Mouse (Mus musculus) intestine, embryonic 16.5 days (tissue): Measurements from ENCODE around the gene Ccnb1ip1. TPM values are rescaled to one million over a fixed set of nuclear protein-coding genes. Genes with fewer than 3 reads are reported as not detected.
"Not testable (repeated sequence)": the region's sequence is repeated elsewhere in the genome, so short reads cannot be mapped to it uniquely, and the experiment has no call there.

Source experiments
- ATAC-seq: fragments of 200-750 bp; cut with Nextera tagmentation; 2 replicates; pipeline ENCODE4 v1.8.0; 2017; ENCODE audit warnings: moderate TSS enrichment, moderate library complexity
- H3K27ac ChIP-seq: fragments of 300-500 bp; sonication (generic); 2 replicates; pipeline ENCODE4 v1.5.1; 2014; ENCODE audit warnings: mild to moderate bottlenecking, low read length
- H3K27me3 ChIP-seq: fragments of 300-500 bp; sonication (generic); replicated peaks from 2 replicates; pipeline ENCODE4 v1.6.1; 2014; ENCODE audit warnings: low read length, control low read depth, mixed read lengths; ENCODE audit not compliant: control insufficient read depth, insufficient read depth
- H3K36me3 ChIP-seq: fragments of 300-500 bp; sonication (generic); 2 replicates; pipeline ENCODE4 v1.6.1; 2014; ENCODE audit warnings: low read length, control low read depth; ENCODE audit not compliant: control insufficient read depth, insufficient read depth
- H3K4me1 ChIP-seq: fragments of 300-500 bp; sonication (generic); 2 replicates; pipeline ENCODE4 v1.6.1; 2014; ENCODE audit warnings: low read length, control low read depth, mixed read lengths; ENCODE audit not compliant: control insufficient read depth, insufficient read depth
- H3K4me2 ChIP-seq: fragments of 300-500 bp; sonication (generic); 2 replicates; pipeline ENCODE4 v1.6.1; 2014; ENCODE audit warnings: low read depth, low read length, control low read depth
- H3K4me3 ChIP-seq: fragments of 300-500 bp; sonication (generic); 2 replicates; pipeline ENCODE4 v1.5.1; 2014; ENCODE audit warnings: mild to moderate bottlenecking, low read length
- H3K9ac ChIP-seq: fragments of 300-500 bp; sonication (generic); 2 replicates; pipeline ENCODE4 v1.6.1; 2014; ENCODE audit warnings: low read depth, low read length
- H3K9me3 ChIP-seq: fragments of 300-500 bp; sonication (generic); 2 replicates; pipeline ENCODE4 v1.6.1; 2016; ENCODE audit warnings: low read length, control low read depth; ENCODE audit not compliant: control insufficient read depth
- WGBS: fragments of 180-500 bp; shearing (Covaris S2); extraction: QIAGEN DNeasy Blood & Tissue Kit; methylation state at CpG from one replicate; pipeline ENCODE4 v1.1.7; 2014; 5-methylcytosine and 5-hydroxymethylcytosine counted together
- polyA plus RNA-seq: library from polyadenylated mRNA; unstranded; fragments of >200 nt; fragmentation: Nextera tagmentation; extraction: Ambion mirVana; gene quantifications from 2 replicates; pipeline ENCODE4 v1.2.1, GENCODE M21; 2015

Gene Ccnb1ip1
- polyA plus RNA-seq, 1 experiment from 2014 or later = not detected

GRCm38 (mm10) chr14:50806469-50806868 lies 1.1 kb downstream of the Ccnb1ip1 start:
- not testable (repeated sequence) for H3K27ac ChIP-seq, H3K4me3 ChIP-seq, H3K9ac ChIP-seq, H3K9me3 ChIP-seq, ATAC-seq, H3K4me1 ChIP-seq, H3K27me3 ChIP-seq, H3K36me3 ChIP-seq
- 0 out of 2 replicates have a peak overlapping the region, but pooled peaks have one; percentile 3 for H3K4me2 ChIP-seq
- 85% methylated on average over 5 of the region's 5 CpGs for WGBS

- H3K9me3 ChIP-seq = no peaks in the 10 kb centered on the region
- H3K4me2 ChIP-seq = no peak overlapping the region
- no peak for ATAC-seq
- H3K4me3 ChIP-seq = no peak overlapping the region
- H3K27me3 ChIP-seq = no peaks in the 10 kb centered on the region
- H3K9ac ChIP-seq = no peak overlapping the region
- H3K36me3 ChIP-seq = no peaks in the 10 kb centered on the region
- no peak overlapping the region for H3K27ac ChIP-seq
- WGBS = 61% methylated on average over 13 of the region's 13 CpGs
- H3K4me1 ChIP-seq = no peaks in the 10 kb centered on the region
Observed at GRCm38 (mm10) chr14:50804683-50805082, 2.8 kb downstream of the Ccnb1ip1 start.

- Histone ChIP-seq H3K36me3 (no peaks in the 10 kb centered on the region), H3K4me3 (no peak overlapping the region), H3K9me3 (no peaks in the 10 kb centered on the region), H3K4me2 (no peak overlapping the region), H3K27ac (no peak overlapping the region), H3K27me3 (no peaks in the 10 kb centered on the region), H3K9ac (no peak overlapping the region), H3K4me1 (no peaks in the 10 kb centered on the region)
- 61% methylated on average over 4 of the region's 4 CpGs for WGBS
- no peak for ATAC-seq
Observed at GRCm38 (mm10) chr14:50802843-50803562, 4.5 kb downstream of the Ccnb1ip1 start.

- Histone ChIP-seq H3K27me3 (no peaks in the 10 kb centered on the region), H3K9me3 (no peaks in the 10 kb centered on the region), H3K4me2 (no peak overlapping the region), H3K4me3 (no peak overlapping the region), H3K36me3 (no peaks in the 10 kb centered on the region), H3K27ac (no peak overlapping the region), H3K9ac (no peak overlapping the region), H3K4me1 (no peaks in the 10 kb centered on the region)
- ATAC-seq = no peak
- 88% methylated on average over 6 of the region's 6 CpGs for WGBS
Observed at GRCm38 (mm10) chr14:50802441-50802840, 5.1 kb downstream of the Ccnb1ip1 start.

- H3K4me3 ChIP-seq = no peak overlapping the region
- no peaks in the 10 kb centered on the region for H3K4me1 ChIP-seq
- no peaks in the 10 kb centered on the region for H3K36me3 ChIP-seq
- H3K4me2 ChIP-seq = no peak overlapping the region
- H3K27ac ChIP-seq = no peak overlapping the region
- 6% methylated on average over 3 of the region's 3 CpGs for WGBS
- no peak; the same call in 1 of the 2 replicates for ATAC-seq
- H3K9ac ChIP-seq = no peak overlapping the region
- no peaks in the 10 kb centered on the region for H3K9me3 ChIP-seq
- H3K27me3 ChIP-seq = no peaks in the 10 kb centered on the region
Observed at GRCm38 (mm10) chr14:50799502-50800259, 7.9 kb downstream of the Ccnb1ip1 start.

- Histone ChIP-seq H3K4me1 (no peaks in the 10 kb centered on the region), H3K9me3 (no peaks in the 10 kb centered on the region), H3K27me3 (no peaks in the 10 kb centered on the region), H3K4me2 (no peak overlapping the region), H3K27ac (no peak overlapping the region), H3K4me3 (no peak overlapping the region), H3K36me3 (no peaks in the 10 kb centered on the region), H3K9ac (no peak overlapping the region)
- no peak for ATAC-seq
- 72% methylated on average over 2 of the region's 2 CpGs for WGBS
Observed at GRCm38 (mm10) chr14:50798512-50798911, 9.0 kb downstream of the Ccnb1ip1 start.

GRCm38 (mm10) chr14:50796464-50796863 lies 11.1 kb downstream of the Ccnb1ip1 start:
- H3K4me1 ChIP-seq = no peaks in the 10 kb centered on the region
- H3K36me3 ChIP-seq = no peaks in the 10 kb centered on the region
- no peaks in the 10 kb centered on the region for H3K9me3 ChIP-seq
- H3K4me3 ChIP-seq = no peak overlapping the region
- H3K4me2 ChIP-seq = no peak overlapping the region
- H3K27ac ChIP-seq = no peak overlapping the region
- H3K9ac ChIP-seq = no peak overlapping the region
- ATAC-seq = no peak
- 84% methylated on average over 1 of the region's 1 CpGs for WGBS
- no peaks in the 10 kb centered on the region for H3K27me3 ChIP-seq

- Histone ChIP-seq H3K4me3 (no peak overlapping the region), H3K27me3 (no peaks in the 10 kb centered on the region), H3K9ac (no peak overlapping the region), H3K36me3 (no peaks in the 10 kb centered on the region), H3K9me3 (no peaks in the 10 kb centered on the region), H3K27ac (no peak overlapping the region), H3K4me1 (no peaks in the 10 kb centered on the region), H3K4me2 (no peak overlapping the region)
- WGBS = 88% methylated on average over 4 of the region's 4 CpGs
- ATAC-seq = no peak
Observed at GRCm38 (mm10) chr14:50795965-50796364, 11.6 kb downstream of the Ccnb1ip1 start.

- H3K4me1 ChIP-seq = no peaks in the 10 kb centered on the region
- 93% methylated on average over 24 of the region's 24 CpGs for WGBS
- no peaks in the 10 kb centered on the region for H3K36me3 ChIP-seq
- no peak for ATAC-seq
- no peaks in the 10 kb centered on the region for H3K9me3 ChIP-seq
- no peaks in the 10 kb centered on the region for H3K27me3 ChIP-seq
- H3K9ac ChIP-seq = no peak overlapping the region
- H3K4me3 ChIP-seq = no peak overlapping the region
- H3K27ac ChIP-seq = no peak overlapping the region
- no peak overlapping the region for H3K4me2 ChIP-seq
Observed at GRCm38 (mm10) chr14:50795261-50795935, 12.1 kb downstream of the Ccnb1ip1 start.
